Mouse (Mus musculus) CH12.LX (cell line): ENCODE measurements around the gene Srgap3. TPM values are rescaled to one million over a fixed set of nuclear protein-coding genes. Genes with fewer than 3 reads are reported as not detected.

ENCODE experiments used
- DNase-seq: peaks from one replicate; pipeline ENCODE4 v3.0.0-alpha.2; 2013; ENCODE audit errors: extremely low read depth
- H3K27ac ChIP-seq: 2 replicates; pipeline ENCODE4 v1.5.1; 2012; ENCODE audit warnings: low read depth, mild to moderate bottlenecking, control low read depth, moderate library complexity; ENCODE audit not compliant: insufficient read depth
- H3K27me3 ChIP-seq: replicated peaks from 2 replicates; pipeline ENCODE3; 2012; ENCODE audit warnings: inconsistent platforms
- H3K36me3 ChIP-seq, 2 experiments: replicated peaks in 1 of 2; 2 replicates each; pipeline versions ENCODE3 to v1.6.1; 2012; ENCODE audit warnings: inconsistent platforms in 1 of 2, low read length in 1 of 2, mild to moderate bottlenecking in 1 of 2, mixed read lengths in 1 of 2, moderate library complexity in 1 of 2; ENCODE audit not compliant: control insufficient read depth in 1 of 2, insufficient read depth in 1 of 2
- H3K4me1 ChIP-seq, 2 experiments: 2 replicates each; pipeline ENCODE4 v1.6.1; 2012; ENCODE audit warnings: inconsistent platforms in 1 of 2, moderate library complexity in 1 of 2; ENCODE audit not compliant: insufficient read depth in 2 of 2, control insufficient read depth in 1 of 2
- H3K4me2 ChIP-seq: 2 replicates; pipeline ENCODE4 v1.6.1; 2012; ENCODE audit warnings: low read depth, mild to moderate bottlenecking, control low read depth; ENCODE audit not compliant: poor library complexity, insufficient read depth, severe bottlenecking
- H3K4me3 ChIP-seq, 3 experiments: fragments of 150-350 bp in 1 of 3; sonication (generic) in 1 of 3; replicated peaks in 1 of 3; 2 replicates each; pipeline versions ENCODE3 to v1.5.1; 2011 to 2012; ENCODE audit warnings: low read depth in 2 of 3, low read length in 2 of 3, mild to moderate bottlenecking in 2 of 3, moderate library complexity in 2 of 3, control low read depth in 1 of 3, improper control_type of control experiment in 1 of 3, inconsistent platforms in 1 of 3, mixed read lengths in 1 of 3; ENCODE audit not compliant: poor library complexity in 1 of 3
- H3K79me2 ChIP-seq: replicated peaks from 2 replicates; pipeline ENCODE4 v1.6.1; 2012; ENCODE audit warnings: mild to moderate bottlenecking, moderate library complexity; ENCODE audit not compliant: control insufficient read depth, poor library complexity, insufficient read depth, severe bottlenecking; ENCODE audit errors: extremely low read depth
- H3K9ac ChIP-seq: 2 replicates; pipeline ENCODE4 v1.6.1; 2012; ENCODE audit warnings: low read depth, mild to moderate bottlenecking, control low read depth, moderate library complexity; ENCODE audit not compliant: insufficient read depth
- H3K9me3 ChIP-seq: replicated peaks from 2 replicates; pipeline ENCODE3; 2012; ENCODE audit warnings: low read length, inconsistent platforms, mixed read lengths
- BHLHE40 ChIP-seq: IDR thresholded peaks from 2 replicates; pipeline ENCODE4 v1.6.1; 2011; ENCODE audit warnings: mild to moderate bottlenecking, low read depth, low read length, improper control_type of control experiment
- CTCF ChIP-seq, 2 experiments: IDR thresholded peaks in 1 of 2; conservative IDR thresholded peaks in 1 of 2; 2 replicates each; pipeline ENCODE4 v1.5.1; 2011 to 2012; ENCODE audit warnings: low read depth in 2 of 2, low read length in 2 of 2, improper control_type of control experiment in 1 of 2, inconsistent platforms in 1 of 2, mild to moderate bottlenecking in 1 of 2, moderate library complexity in 1 of 2
- ELF1 ChIP-seq: IDR thresholded peaks from 2 replicates; pipeline ENCODE4 v1.6.1; 2014; ENCODE audit warnings: low read depth, mild to moderate bottlenecking, inconsistent platforms, low read length, improper control_type of control experiment
- EP300 ChIP-seq: IDR thresholded peaks from 2 replicates; pipeline ENCODE4 v1.6.1; 2011; ENCODE audit warnings: low read length, improper control_type of control experiment
- ETS1 ChIP-seq: conservative IDR thresholded peaks from 2 replicates; pipeline ENCODE4 v1.6.1; 2012; ENCODE audit warnings: low read depth, mild to moderate bottlenecking, inconsistent platforms, low read length, improper control_type of control experiment, moderate library complexity
- HCFC1 ChIP-seq: IDR thresholded peaks from 2 replicates; pipeline ENCODE4 v1.6.1; 2012; ENCODE audit warnings: low read depth, mild to moderate bottlenecking, inconsistent platforms, low read length, improper control_type of control experiment
- JUN ChIP-seq: IDR thresholded peaks from 2 replicates; pipeline ENCODE4 v1.6.1; 2011; ENCODE audit warnings: low read depth, mild to moderate bottlenecking, low read length, improper control_type of control experiment, moderate library complexity; ENCODE audit not compliant: insufficient read depth
- JUND ChIP-seq: conservative IDR thresholded peaks from 2 replicates; pipeline ENCODE4 v1.6.1; 2011; ENCODE audit warnings: low read depth, low read length, improper control_type of control experiment
- KAT2A ChIP-seq: IDR thresholded peaks from 2 replicates; pipeline ENCODE4 v1.6.1; 2012; ENCODE audit warnings: low read length, improper control_type of control experiment, inconsistent platforms; ENCODE audit not compliant: insufficient replicate concordance
- MAZ ChIP-seq: IDR thresholded peaks from 2 replicates; pipeline ENCODE4 v1.6.1; 2012; ENCODE audit warnings: low read depth, mild to moderate bottlenecking, inconsistent platforms, low read length, improper control_type of control experiment, moderate library complexity
- MEF2A ChIP-seq: IDR thresholded peaks from 2 replicates; pipeline ENCODE4 v1.6.1; 2014; ENCODE audit warnings: low read depth, mild to moderate bottlenecking, inconsistent platforms, low read length, improper control_type of control experiment, borderline replicate concordance
- POLR2A ChIP-seq: IDR thresholded peaks from 2 replicates; pipeline ENCODE4 v1.6.1; 2011; ENCODE audit warnings: low read depth, mild to moderate bottlenecking, improper control_type of control experiment, low read length
- RCOR1 ChIP-seq: conservative IDR thresholded peaks from 2 replicates; pipeline ENCODE4 v1.6.1; 2012; ENCODE audit warnings: low read depth, mild to moderate bottlenecking, inconsistent platforms, low read length, improper control_type of control experiment
- SIN3A ChIP-seq: IDR thresholded peaks from 2 replicates; pipeline ENCODE4 v1.6.1; 2012; ENCODE audit warnings: low read length, improper control_type of control experiment, inconsistent platforms
- SMC3 ChIP-seq: IDR thresholded peaks from 2 replicates; pipeline ENCODE4 v1.6.1; 2011; ENCODE audit warnings: low read depth, low read length, improper control_type of control experiment
- TCF12 ChIP-seq: IDR thresholded peaks from 2 replicates; pipeline ENCODE4 v1.6.1; 2014; ENCODE audit warnings: low read depth, mild to moderate bottlenecking, inconsistent platforms, low read length, improper control_type of control experiment
- USF2 ChIP-seq: conservative IDR thresholded peaks from 2 replicates; pipeline ENCODE4 v1.6.1; 2011; ENCODE audit warnings: low read depth, low read length, improper control_type of control experiment
- ZC3H11A ChIP-seq: IDR thresholded peaks from 2 replicates; pipeline ENCODE4 v1.6.1; 2012; ENCODE audit warnings: low read depth, mild to moderate bottlenecking, inconsistent platforms, low read length, improper control_type of control experiment
- ZMIZ1 ChIP-seq: IDR thresholded peaks from 2 replicates; pipeline ENCODE4 v1.6.1; 2012; ENCODE audit warnings: low read depth, mild to moderate bottlenecking, inconsistent platforms, low read length, improper control_type of control experiment
- ZNF384 ChIP-seq: IDR thresholded peaks from 2 replicates; pipeline ENCODE4 v1.6.1; 2012; ENCODE audit warnings: low read depth, low read length, improper control_type of control experiment, inconsistent platforms
- dilution Hi-C: fragments of 300-500 bp; cut with MboI; formaldehyde crosslinking; loops from 2 replicates; pipeline ENCODE4 v1.14.3; 2020; ENCODE audit warnings: low sequenced_read_pairs; ENCODE audit not compliant: extremely low pct_unique_long_range_greater_than_20kb, extremely low pct_ligation_motif_present
- in situ Hi-C: fragments of 300-500 bp; cut with MboI; formaldehyde crosslinking; loops from 3 replicates; pipeline ENCODE4 v1.14.3; 2019; ENCODE audit warnings: low sequenced_read_pairs, low pct_ligation_motif_present, low pct_unique_long_range_greater_than_20kb, mixed read lengths
- polyA plus RNA-seq: library from polyadenylated mRNA; unstranded; fragments of >175 nt; gene quantifications from 2 replicates; pipeline ENCODE4 v1.2.1, GENCODE M21; 2012; ENCODE audit warnings: low read depth; ENCODE audit not compliant: insufficient read length
- total RNA-seq, 2 experiments: library from RNA; depleted of rRNA; stranded (reverse); fragments of 300-350 nt in 1 of 2; fragments of >200 nt in 1 of 2; gene quantifications; 2 replicates each; pipeline ENCODE4 v1.2.3; 2012 to 2014

The Srgap3 gene
- total and polyA plus RNA-seq, 3 experiments = 1.5 to 4.5 (median 2.1) TPM

DNA sequence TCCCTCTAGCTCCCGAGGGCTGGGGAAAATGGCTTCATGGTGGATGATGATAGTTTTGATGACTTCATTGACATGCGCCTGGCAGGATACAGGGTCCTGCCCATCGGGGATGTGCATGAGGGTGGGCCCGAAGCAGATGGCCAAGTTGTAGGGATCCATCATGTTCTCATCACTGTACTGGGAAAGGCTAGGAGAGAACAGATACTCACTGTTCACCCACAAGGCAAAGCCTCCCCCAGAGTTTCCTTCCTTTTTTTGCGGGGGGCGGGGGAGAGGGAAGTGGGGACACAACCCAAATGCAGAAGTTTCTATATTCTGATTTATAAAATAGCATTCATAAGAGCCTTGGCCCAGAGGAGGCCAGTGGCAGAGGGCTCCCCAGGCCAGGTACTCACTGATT is 208.1 kb downstream of the Srgap3 start:
- Histone ChIP-seq H3K9me3 (no peaks in the 10 kb centered on the region), H3K27ac (no peak overlapping the region), H3K36me3 (peaks cover 0 to 35% of the 10 kb centered on the region in 2 experiments), H3K4me2 (no peak overlapping the region), H3K4me3 (no peak overlapping the region), H3K9ac (no peak overlapping the region), H3K27me3 (no peaks in the 10 kb centered on the region), H3K4me1 (peaks cover 6 to 17% of the 10 kb centered on the region in 2 experiments), H3K79me2 (no peaks in the 10 kb centered on the region)
- dilution Hi-C loops = no loop called here
- in situ Hi-C loops = no loop called here
- TF ChIP-seq TCF12 (no peak), JUN (no peak), USF2 (no peak), ZNF384 (no peak), POLR2A (no peak), JUND (no peak)
- DNase-seq = no peak

DNA sequence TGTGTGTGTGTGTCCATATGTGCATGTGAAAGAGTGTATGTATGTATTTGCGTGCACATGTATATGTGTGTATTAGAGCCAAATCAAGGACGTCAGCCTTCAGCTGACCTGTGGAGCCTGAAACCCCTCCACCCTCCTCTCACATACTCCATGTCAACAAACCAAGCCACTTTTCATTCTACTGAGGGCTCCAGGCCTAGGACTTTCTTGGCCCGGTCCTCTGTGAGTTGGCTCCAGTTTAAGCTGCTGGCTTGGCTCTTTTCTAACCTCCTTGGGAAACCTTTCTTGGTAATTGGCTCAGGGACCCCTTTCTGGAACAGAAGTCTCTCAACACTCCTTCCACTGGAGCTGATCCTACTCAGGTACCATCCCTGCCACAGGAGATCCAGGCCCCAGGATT is 210.6 kb downstream of the Srgap3 start:
- Histone ChIP-seq H3K9me3 (no peaks in the 10 kb centered on the region), H3K36me3 (peaks cover 0 to 27% of the 10 kb centered on the region in 2 experiments), H3K27me3 (no peaks in the 10 kb centered on the region), H3K4me2 (no peak overlapping the region), H3K79me2 (no peaks in the 10 kb centered on the region), H3K9ac (no peak overlapping the region), H3K4me1 (peaks cover 6 to 17% of the 10 kb centered on the region in 2 experiments), H3K27ac (no peak overlapping the region), H3K4me3 (no peak overlapping the region)
- no peak for DNase-seq
- dilution Hi-C loops = no loop called here
- no peak for TF ChIP-seq SMC3
- TF ChIP-seq MEF2A = no peak
- TF ChIP-seq ZMIZ1 = no peak
- no peak for TF ChIP-seq RCOR1
- TF ChIP-seq EP300 = no peak
- TF ChIP-seq ZC3H11A = no peak
- TF ChIP-seq SIN3A = no peak
- no peak for TF ChIP-seq JUND
- TF ChIP-seq ETS1 = no peak
- TF ChIP-seq BHLHE40 = no peak
- no peak for TF ChIP-seq ZNF384
- no peak for TF ChIP-seq TCF12
- TF ChIP-seq KAT2A = no peak
- no peak for TF ChIP-seq MAZ
- TF ChIP-seq ELF1 = no peak
- no peak for TF ChIP-seq HCFC1
- TF ChIP-seq CTCF (conservative IDR thresholded peaks at IDR 0.05 in 1 of 2, IDR thresholded peaks at IDR 0.05 in 1 of 2; ENCODE audit: low read depth in 2 of 2, low read length in 2 of 2) = no peak
- in situ Hi-C loops = no loop called here
